Mouse (Mus musculus): ENCODE data around the gene Kctd4. TPM values are rescaled to one million over a fixed set of nuclear protein-coding genes. Genes with fewer than 3 reads are reported as not detected.
"Not testable (repeated sequence)": the region's sequence is repeated elsewhere in the genome, so short reads cannot be mapped to it uniquely, and the experiment has no call there.

Gene Kctd4
- polyA plus RNA-seq (2012; rRNA removed): not detected in 2 replicates

DNA sequence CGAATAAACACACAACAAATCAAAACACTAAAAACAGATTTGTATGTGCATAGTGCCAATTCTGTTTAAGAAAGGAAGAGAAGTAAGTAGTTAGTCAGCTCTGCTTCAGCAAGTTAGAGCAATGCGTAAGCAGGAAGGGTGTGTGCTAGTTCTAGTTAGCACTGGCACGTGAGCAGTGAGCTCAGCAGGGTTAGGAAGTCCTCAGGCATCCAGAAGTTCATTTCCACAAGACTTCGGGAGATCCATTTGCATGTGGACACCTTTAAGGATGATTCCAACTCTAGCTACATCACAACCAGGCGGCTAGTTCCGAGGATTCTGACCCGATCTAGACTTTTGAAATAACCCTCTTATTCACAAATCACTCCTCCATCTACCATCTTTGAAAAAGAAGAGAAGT lies at the start of gene Kctd4:
Gene Kctd4 (plus strand): TSS at position 244 of the 400 bp plus-strand sequence.
- DNase-seq (ENCODE audit: low spot score): no peak

GRCm38 (mm10) chr14:75906931-75907330 lies 47.9 kb upstream of the Kctd4 start:
- DNase-seq (ENCODE audit: low spot score): no peak

DNA sequence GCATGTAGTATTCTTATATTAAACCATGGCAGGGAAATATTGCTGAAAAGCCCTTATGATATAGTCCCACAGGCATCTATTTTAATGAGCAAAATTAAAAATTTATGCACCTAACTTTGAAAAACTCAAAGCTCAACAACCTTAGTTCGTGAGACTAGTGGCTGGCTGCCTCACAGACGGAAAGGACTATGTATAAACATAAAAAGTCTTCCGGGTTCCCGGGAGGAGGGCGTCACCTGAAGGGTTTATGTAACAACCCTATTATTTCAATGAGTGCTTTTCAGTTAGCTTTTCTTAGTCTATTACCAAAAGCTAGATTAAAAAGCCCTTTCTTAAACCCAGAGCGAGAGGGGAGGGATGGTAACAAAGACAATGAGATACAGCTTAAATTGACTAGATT lies 42.8 kb upstream of the Kctd4 start:
- no peak for DNase-seq (ENCODE audit: low spot score)

DNA sequence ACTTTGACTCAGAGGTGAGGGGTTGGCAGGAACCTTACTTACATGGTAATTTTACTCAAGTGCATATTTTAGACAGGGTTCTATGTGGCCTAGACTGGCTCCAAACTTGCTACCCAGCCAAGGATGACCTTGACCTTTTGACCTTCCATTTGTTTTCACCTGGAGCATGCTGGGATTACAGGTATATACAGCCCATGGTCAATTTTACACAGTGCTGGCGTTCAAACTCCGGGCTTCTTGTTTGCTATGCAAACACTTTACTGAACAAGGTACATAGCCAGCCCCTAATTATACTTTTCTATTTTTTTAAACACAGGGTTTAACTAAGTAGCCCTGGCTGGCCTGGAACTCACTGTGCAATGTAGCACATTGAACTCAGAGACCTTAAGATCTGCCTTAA lies 42.1 kb upstream of the Kctd4 start:
- DNase-seq (ENCODE audit: low spot score): no peak

DNA sequence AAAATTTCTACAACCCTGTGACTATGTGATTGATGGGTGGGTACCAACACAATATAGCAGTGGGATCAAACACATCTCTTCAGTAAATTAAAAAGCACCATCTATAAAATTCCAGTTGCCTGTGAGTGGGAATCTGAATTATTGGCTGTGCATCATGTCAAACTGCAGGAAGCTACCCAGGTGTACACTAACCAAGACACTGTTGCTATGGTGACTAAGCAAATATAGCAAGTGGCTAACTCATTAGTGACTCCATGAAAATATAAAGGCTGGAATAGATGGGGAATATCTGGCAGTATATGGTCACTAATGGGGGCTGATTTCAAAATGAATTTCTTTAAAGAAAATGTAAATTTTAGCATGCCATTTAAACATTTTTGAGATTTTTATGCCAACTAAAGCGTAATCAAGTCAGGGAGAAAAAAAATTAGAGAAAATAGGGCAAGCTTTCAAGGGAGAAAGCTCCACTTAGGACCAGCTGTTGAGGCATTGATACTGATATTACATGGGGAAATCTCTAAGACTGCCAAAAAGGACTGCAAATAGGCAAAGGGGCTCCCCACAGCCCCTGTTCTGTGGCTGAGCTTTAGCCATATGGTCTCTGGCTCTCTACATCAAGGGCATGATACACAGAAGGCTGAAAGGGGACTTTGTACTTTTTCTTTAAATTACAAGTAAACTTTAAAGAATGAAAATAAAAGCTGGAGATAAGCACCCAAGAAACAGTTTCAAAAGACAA lies 31.3 kb upstream of the Kctd4 start:
- no peak for DNase-seq (ENCODE audit: low spot score)

DNA sequence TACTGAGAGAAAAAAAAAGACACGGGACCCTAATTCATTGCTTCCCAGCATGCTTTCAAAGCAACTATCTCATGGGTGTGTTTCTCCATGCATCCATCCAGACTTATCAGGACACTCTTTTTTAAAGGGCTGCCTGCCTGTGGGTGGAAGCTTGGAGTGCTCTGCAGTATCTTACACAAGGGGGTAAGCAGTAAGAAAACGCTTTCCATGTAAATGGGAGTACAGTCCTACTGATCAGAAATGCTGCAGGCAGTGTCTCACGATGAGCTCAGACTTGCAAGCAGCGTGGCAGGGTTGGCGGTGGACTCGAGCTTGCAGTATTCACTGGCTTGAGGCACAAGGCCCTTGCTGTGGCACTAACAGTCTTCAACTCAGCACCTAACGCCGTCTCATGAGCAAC lies 25.1 kb upstream of the Kctd4 start:
- DNase-seq (ENCODE audit: low spot score): not testable (repeated sequence)

GRCm38 (mm10) chr14:75931266-75931665 lies 23.5 kb upstream of the Kctd4 start:
- DNase-seq (ENCODE audit: low spot score): no peak

DNA sequence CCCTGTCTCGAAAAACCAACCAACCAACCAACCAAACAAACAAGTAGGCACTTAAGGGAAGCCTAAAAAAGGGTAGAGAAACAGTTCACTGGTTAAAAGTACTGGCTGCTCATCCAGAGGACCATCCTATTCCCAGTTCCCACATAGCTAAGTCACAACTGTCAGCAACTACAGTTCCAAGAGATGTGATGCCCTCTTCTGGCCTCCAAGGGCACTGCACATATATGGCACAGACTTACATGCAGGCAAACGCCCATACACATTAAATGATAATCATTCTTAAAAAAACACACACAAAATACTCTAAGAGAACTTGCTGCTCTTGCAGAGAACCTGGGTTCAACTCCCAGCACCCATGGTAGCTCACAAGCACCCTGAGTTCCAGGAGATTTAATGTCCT lies 20.4 kb upstream of the Kctd4 start:
- DNase-seq (ENCODE audit: low spot score): no peak

GRCm38 (mm10) chr14:75937714-75938113 lies 17.1 kb upstream of the Kctd4 start:
- DNase-seq (ENCODE audit: low spot score): no peak

DNA sequence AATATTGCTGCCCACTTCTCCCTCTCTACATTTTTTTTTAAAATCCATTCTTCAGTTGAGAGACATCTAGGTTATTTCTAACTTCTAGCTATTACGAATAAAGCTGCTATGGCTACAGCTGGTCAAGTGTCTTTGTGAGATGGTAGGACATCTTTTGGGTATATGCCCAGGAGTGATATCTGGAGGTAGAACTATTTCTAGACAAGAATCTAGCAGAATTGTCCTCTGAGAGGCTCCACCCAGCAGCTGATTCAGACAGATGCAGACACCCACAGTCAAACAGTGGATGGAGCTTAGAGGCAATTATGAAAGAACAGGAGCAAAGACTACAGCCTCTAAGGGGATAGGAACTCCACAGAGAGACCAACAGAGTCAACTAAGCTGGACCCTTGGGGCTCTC lies 13.3 kb upstream of the Kctd4 start:
- DNase-seq (ENCODE audit: low spot score): no peak

DNA sequence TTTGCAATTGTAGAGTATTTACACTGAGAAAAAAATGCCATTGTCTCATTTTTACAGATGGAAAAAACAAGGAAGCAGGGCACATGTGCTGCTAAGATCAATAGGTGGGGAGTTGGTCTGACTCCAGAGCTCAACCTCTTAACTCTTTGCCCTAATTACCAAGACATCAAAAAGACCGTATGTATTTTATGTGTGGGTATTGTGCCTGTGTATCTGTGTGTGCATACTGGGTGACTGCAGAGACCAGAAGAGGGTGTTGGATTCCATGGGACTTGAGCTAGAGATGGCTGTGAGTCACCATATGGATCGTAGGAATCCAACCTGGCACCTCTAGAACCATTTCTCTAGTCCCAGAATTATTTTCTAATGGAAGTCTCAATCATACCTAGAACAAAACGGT lies 12.4 kb upstream of the Kctd4 start:
- no peak for DNase-seq (ENCODE audit: low spot score)

GRCm38 (mm10) chr14:75947674-75948073 lies 7.1 kb upstream of the Kctd4 start:
- no peak for DNase-seq (ENCODE audit: low spot score)

DNA sequence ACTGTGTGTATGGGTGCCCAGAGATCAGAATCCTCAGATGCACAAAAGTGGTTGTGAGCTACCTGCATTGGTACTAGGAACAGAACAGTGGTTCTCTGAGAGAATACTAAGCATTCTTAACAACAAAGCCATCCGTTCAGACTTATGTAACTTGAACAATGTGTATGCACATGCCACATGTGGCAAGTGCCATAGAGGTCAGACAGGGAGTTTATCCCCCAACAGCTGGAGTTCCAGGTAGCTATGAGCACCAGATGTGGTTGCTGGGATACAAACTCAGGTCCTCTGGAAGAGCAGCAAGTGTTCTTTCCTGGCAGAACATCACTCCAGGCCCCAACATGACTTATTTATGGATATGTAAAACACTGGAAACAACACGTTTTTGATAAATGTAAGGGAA lies 1.8 kb upstream of the Kctd4 start:
- DNase-seq (ENCODE audit: low spot score): no peak

GRCm38 (mm10) chr14:75962250-75962649 lies 7.4 kb downstream of the Kctd4 start:
- no peak for DNase-seq (ENCODE audit: low spot score)

DNA sequence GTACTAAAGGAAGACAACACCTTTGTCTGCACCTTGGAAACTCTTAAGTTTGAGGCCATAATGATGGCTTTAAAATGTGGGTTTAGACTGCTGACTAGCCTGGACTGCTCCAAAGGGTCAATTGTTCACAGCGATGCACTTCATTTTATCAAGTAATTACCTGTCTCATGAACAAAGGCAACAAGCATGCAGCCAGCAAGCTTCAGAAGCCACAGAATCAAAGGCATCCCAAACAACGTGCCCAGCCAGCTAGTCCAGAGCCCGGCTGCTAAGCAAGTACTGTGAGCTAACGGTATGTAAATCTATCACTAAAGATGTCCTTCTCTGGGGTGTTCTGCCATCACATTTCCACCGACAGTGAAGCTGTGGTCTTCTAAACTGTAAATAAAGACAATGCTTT lies 8.4 kb downstream of the Kctd4 start:
- no peak for DNase-seq (ENCODE audit: low spot score)

GRCm38 (mm10) chr14:75964000-75964399 lies 9.2 kb downstream of the Kctd4 start:
- DNase-seq (ENCODE audit: low spot score): no peak

GRCm38 (mm10) chr14:75964433-75964832 lies 9.6 kb downstream of the Kctd4 start:
- DNase-seq (ENCODE audit: low spot score): no peak

DNA sequence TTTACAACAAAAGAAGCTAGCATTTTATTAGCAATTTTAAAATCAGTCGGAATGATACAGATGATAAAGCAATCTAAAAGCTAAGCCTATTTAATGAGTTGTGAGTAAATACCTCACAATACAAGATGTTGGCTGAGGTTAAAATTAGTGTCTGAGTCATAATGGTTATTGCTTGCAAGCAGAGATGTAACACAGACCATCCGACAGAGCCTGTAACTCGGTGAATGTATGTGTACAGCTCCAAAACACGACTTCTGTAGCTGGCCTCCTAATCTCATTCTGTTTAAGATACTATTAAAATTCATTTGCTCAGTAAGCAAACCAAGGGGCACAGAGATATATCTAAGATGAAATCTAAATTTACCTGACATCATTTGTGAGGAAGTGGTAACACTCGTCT lies 12.5 kb downstream of the Kctd4 start:
- no peak for DNase-seq (ENCODE audit: low spot score)

DNA sequence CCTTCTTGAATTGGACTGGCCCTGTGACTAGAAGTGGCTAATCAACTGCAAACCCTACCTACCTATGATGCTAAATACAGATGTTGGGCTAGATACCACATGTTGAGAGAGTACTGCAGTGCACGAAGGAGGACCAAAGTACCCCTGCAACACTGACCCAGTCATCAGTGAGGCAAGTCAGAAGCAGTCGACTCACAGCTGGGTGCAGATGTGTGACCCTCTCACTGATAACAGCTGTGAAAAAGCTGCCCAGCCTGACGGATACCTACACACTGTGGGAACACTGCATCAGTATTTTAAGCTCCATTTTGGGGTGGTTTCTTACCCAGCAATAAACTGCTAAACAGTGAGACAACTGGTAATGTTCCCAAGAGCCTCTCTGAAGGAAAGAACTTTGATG lies 21.3 kb downstream of the Kctd4 start:
- DNase-seq (ENCODE audit: low spot score): no peak

GRCm38 (mm10) chr14:75981231-75981630 lies 26.4 kb downstream of the Kctd4 start:
- no peak for DNase-seq (ENCODE audit: low spot score)

DNA sequence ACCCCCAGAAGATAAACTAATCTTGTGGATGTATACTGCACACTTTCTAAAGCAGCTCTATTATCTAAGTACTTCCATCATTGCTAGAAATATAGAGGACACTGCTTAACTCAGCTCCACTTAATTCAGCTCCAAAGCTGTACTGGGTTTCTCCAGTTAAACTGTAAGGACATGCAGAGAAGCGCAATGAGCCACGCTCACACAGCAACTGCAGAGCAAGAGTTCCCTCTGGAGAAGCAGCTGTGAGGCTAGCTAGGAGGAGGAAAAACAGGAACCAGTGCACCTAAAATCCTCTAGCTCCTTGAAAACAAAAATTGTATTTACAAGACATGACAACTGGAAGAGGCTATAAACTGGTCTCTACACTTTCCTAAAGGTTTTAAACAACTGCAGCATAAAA lies 29.1 kb downstream of the Kctd4 start:
- DNase-seq (ENCODE audit: low spot score): no peak

GRCm38 (mm10) chr14:75985112-75985511 lies 30.3 kb downstream of the Kctd4 start:
- no peak for DNase-seq (ENCODE audit: low spot score)

DNA sequence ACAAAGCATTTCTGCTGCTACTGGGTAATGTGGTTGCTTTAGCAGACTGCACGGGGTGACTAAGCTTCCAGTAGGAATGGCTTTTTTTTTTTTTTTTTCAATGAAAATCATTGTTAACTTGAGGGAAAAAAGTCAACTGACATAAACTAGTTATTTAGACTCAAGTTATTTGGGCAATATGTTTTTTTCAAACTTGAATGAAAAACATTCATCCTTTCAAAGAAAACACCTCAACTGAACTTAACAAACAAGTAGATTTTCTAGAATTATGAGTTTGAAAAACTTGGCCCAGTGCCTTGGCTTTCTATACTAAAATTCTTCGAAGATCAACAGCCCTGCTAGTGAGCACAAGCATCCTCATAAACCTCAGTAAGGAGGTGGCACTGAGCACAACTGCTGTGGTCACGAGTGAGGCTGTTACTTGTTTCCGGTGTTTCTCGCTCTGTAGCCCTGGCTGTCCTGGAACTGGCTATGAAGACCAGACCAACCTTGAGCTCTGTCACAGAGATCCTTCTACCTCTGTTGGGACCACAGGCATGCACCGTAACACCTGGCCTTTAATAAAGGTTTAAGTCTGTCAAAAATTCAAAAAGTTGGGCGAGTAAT lies 32.2 kb downstream of the Kctd4 start:
- no peak for DNase-seq (ENCODE audit: low spot score)

- no peak for DNase-seq (ENCODE audit: low spot score)
Observed at GRCm38 (mm10) chr14:75989168-75989567, 34.4 kb downstream of the Kctd4 start.
